Mouse (Mus musculus) megakaryocyte, embryonic 14.5 days (primary cell): ENCODE results near the gene Krt7.

ENCODE experiments used
- FLI1 ChIP-seq: IDR thresholded peaks from 2 replicates; pipeline ENCODE4 v1.6.1; 2012; ENCODE audit warnings: low read length, inconsistent platforms, mixed read lengths
- GATA1 ChIP-seq: IDR thresholded peaks from 3 replicates; pipeline ENCODE4 v1.6.1; 2012; ENCODE audit warnings: mixed read lengths, low read length, inconsistent platforms, borderline replicate concordance

GRCm38 (mm10) chr15:101446572-101446971 lies 35.7 kb downstream of the Krt7 start:
- TF ChIP-seq FLI1 (no peak), GATA1 (no peak)
